Mouse (Mus musculus) naive thymus-derived CD4-positive, alpha-beta T cell, adult 5 months (primary cell): Measurements from ENCODE around the gene BC025920. TPM values are rescaled to one million over a fixed set of nuclear protein-coding genes. Genes with fewer than 3 reads are reported as not detected.

Source experiments
- polyA plus RNA-seq: library from polyadenylated mRNA; unstranded; fragments of 100-300 nt; shearing (Covaris generic); gene quantifications from one replicate; pipeline ENCODE4 v1.2.1, GENCODE M21; 2017

BC025920 gene
- polyA plus RNA-seq: 1.6 TPM

DNA sequence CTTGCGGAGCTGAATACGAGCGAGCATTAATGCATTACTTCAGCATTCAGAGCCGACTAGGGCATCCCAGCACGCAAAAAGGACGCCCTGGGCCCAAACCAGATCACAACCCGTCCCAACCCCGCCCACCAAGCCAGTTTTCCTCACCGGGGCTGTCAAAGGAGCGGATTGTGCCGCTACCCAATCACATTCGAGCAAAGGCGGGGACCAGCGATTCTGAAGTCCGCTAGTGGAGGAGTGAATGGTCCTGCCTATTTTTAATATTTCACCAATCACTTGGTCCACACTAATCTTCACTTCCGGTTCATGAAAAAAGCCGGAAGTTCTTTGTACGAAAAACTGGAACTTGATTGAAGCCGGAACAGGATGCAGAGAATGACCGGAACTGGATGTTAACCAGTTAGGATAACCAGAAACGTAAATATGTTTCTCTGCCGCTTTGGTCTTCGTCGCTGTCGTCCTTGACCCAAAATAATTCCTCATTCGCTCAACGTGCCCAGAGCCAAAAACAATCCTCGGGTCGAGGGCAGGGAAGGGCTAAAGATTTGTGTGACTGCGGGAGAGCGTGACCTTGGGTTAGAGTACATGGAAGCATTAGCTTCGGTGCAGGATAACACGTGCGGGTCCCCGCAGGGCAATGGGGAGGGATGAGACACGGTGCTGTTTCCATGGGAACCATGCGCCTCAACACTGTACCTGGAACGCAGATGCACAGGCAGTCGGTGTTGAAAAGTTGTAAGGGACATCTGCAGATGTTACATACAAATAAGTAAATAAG, at the start of gene BC025920:
Gene BC025920 (plus strand): TSS at position 297 of the 778 bp plus-strand sequence.

DNA sequence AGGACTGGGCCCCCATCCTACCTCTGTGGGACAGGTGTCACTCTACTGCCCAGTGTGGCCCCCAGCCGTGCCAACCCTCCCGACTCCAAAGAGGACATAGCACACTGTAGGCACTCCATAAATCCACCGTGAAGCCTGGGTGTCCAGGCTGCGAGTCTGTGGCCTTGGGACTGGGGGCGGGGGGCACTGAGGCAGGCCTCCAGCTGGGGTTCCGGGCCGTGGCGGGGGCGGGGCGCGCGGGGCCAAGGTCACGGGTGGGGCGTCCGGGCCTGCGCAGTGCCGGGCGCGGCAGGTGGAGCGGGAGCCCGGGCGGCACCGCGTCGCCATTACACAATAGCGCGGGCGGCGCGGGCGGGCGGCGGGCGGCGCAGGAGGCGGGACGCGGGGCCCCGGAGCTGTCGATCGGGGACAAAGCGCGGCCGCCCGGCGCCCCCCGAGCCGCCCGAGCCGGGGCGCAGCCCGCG, 46.9 kb upstream of the BC025920 start, which contains the start of gene Aes:
Gene Aes (plus strand): TSS at position 326 of the 464 bp plus-strand sequence.

DNA sequence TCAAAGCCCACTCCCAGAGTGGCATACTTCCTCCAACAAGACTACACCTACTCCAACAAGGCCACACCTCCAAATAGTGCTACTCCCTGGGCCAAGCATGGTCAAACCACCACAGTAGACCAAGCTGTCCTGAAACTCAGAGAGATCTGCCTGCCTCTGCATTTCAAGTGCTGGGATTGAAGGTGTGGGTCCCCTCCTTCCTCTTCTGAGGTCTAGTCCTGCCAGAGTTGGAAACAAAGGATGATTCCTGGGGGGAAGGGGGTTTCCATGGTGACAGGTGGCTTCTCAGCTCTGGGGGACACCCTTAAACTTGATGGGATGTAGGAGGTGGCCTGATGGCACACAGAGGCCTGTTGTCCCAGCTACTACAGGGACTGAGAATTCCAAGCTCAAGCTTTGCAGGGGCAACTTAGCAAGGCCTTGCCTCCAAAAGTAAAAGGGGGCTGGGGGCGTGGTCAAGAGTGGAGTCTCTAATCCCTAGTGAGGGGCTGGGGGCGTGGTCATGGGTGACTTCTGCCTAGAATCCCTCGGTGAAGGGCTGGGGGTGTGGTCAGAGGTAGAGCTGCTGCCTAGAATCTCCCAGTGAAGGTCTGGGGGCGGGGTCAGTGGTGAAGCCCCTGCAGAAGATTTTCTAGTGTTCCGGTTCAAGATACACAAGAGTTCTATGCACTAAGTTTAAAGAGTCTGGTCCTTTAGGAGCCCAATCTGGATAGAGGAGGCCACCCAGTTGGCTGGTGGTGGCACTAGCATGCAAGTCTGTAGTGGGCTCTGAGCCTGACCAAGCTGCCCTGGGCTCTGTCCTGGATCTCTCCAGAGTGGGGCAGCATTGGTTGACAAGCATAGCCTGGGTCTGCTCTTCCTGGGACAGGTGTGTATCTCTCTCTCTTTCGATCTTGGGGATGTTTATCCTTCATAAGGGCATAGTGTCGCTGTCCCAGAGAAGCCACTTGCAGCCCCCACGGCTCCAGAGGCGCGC, 31.7 kb upstream of the BC025920 start, which contains the start of gene Tle2:
Gene Tle2 (plus strand): TSS at position 481 of the 976 bp plus-strand sequence.

DNA sequence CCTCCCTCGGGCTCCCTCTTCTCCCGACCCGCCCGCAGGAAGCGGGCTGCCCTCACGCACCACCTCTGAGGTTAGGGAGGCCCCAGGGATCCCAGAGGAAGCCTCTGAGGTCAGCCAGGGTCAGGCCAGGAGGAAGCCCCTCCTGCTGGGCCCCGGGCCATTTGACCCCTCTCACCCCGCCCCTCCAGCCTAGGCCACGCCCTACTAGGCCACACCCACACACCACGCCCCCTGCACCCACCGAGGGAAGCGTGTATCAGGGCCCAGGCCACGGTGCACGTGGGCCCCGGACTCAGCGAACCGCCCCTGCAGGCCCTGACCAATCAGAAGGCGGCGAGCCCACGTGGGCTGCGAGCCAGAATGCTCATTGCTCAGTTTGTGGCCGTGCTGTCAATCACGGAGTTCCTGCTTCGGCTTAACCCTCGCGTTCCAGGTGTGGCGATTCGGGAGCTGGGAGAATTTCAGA, 5.3 kb upstream of the BC025920 start, which contains the start of gene Tle6:
Gene Tle6 (minus strand): TSS at position 336 of the 466 bp plus-strand sequence.

DNA sequence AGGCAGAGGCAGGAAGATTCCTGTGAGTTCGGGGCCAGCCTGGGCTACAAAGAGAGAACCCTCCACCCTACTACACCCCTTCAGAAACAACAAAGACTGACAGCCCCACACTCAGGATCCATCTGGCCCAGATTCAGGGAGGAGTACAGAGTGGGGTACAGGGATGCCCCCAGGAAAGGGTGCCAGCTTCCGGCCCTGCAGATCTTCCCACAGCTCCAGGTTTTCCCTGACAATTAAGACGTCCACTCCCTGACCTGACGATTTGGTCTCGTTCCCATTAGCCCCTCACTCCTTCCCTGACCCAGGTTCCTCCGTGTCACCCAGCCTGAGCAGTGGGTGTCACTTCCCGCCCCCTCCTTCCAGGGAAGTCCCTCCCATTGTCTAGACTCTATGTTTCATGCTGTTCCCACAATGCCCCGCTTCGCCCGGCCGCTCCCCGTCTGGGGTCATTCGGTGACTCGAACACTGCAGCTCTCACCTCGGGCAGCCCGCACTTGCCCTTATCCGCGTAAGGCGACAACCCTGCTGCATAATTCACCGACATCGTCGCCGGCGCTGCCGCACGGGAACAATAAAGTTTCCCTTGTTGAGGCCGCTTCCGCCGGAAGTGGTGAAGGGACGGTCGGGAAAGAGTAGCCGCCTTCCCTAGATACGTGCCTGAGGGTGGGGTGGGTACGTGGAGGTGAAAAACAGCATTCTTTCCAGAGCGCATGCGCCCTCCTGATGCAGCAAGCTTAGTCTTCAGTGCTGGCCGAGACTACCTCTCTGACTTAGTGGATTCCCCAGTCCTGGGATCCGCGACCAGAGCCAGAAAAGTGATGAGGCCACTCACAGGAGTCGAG, 21.1 kb downstream of the BC025920 start, which contains the start of gene Sirt6:
Gene Sirt6 (minus strand): TSS at position 804 of the 842 bp plus-strand sequence.

DNA sequence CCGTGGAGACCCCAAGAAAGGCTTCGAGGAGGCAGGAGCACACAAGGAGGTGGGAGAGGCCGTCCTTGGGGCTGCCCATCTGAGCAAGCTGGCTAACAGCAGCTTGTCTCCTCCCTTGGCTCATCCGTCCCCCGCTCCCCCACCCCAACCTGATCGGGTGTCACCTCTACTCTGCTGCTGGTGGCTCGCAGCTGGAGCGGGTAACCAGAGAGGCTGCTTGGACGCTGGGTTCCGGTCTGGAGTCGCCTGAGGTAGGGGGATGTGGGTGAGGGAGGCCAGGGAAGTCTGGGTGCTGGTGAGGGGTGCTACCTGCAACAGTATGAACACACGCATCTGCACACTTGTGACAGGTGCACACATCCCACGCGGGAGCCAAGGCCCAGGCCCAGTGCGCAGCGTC, 22.3 kb downstream of the BC025920 start, which contains the start of gene Ankrd24:
Gene Ankrd24 (plus strand): TSS at position 151 of the 400 bp plus-strand sequence.

DNA sequence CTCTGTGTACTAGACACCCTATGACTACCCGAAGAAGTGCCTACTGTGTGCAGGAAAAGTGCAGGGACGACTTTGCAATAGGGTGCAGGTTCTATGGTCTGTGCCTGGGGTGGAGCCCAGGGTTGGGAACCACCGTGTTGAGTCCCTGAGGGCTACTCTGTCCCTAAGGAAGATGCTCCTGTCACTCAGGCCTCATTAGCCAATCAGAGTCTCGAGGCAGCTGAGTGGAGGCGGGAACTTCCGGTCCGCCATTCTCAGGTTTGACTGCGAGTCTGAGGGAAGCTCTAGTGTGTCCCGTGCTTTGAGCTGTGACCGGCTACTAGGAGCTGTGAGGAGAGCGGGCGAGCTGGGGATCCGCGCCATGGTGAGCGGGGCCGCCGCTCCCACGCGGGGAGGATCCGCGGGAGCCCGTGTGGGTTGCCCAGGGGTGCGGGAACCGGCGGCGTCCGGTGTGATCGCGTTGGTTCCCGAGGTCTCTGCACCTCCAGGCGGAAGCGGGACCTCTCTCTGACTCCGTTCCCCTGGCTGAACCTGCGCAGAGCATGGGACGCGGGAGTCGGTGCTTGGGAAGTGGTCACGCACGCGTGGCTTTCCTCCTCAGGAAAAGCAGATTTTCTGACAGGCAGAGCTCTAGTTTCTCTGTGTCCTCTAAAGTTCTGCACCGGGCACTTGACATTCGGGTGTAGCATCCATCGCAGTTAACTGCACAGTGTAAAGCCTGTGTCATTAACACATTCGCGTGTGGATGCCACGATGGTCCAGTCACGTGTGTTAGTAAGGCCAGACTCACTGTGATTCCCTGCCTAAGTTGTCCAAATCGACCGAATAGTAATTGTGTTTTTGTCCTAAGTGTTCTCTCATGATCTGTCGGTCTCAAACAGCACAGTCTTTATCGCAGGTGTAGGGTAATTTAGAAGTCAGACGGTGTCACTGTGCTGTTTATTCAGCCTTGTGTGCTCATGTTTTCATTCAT, 43.0 kb downstream of the BC025920 start, which contains the start of gene Gm10778:
Gene Gm10778 (plus strand): TSS at position 257 of the 973 bp plus-strand sequence.

Other genes starting within 250 kb of the BC025920 start
- 4.4 TPM for gene Mfsd12, start 248.8 kb upstream of the BC025920 start, polyA plus RNA-seq
- 0.62 TPM for gene 4930404N11Rik, start 240.5 kb upstream of the BC025920 start, polyA plus RNA-seq
- 40.3 TPM for gene Fzr1, start 227.8 kb upstream of the BC025920 start, polyA plus RNA-seq
- 50.0 TPM for gene Dohh, start 221.8 kb upstream of the BC025920 start, polyA plus RNA-seq
- 2.8 TPM for gene Gm48551, start 221.8 kb upstream of the BC025920 start, polyA plus RNA-seq
- gene Gm48552, start 217.3 kb upstream of the BC025920 start, polyA plus RNA-seq: 0.90 TPM
- 1.7 TPM for gene Smim24, start 213.2 kb upstream of the BC025920 start, polyA plus RNA-seq
- 16.5 TPM for gene Nfic, start 150.6 kb upstream of the BC025920 start, polyA plus RNA-seq
- gene Celf5, start 123.6 kb upstream of the BC025920 start, polyA plus RNA-seq: not detected
- gene Ncln, start 109.9 kb upstream of the BC025920 start, polyA plus RNA-seq: 154 TPM
- 94.7 TPM for gene S1pr4, start 106.1 kb upstream of the BC025920 start, polyA plus RNA-seq
- gene Gna15, start 82.0 kb upstream of the BC025920 start, polyA plus RNA-seq: 3.3 TPM
- gene Gna11, start 61.1 kb upstream of the BC025920 start, polyA plus RNA-seq: 9.7 TPM
- 989 TPM for gene Aes, start 46.8 kb upstream of the BC025920 start, polyA plus RNA-seq
- gene Tle2, start 31.7 kb upstream of the BC025920 start, polyA plus RNA-seq: 0.93 TPM
- 2.5 TPM for gene Tle6, start 5.2 kb upstream of the BC025920 start, polyA plus RNA-seq
- gene Sirt6, start 21.5 kb downstream of the BC025920 start, polyA plus RNA-seq: 10.4 TPM
- 2.6 TPM for gene Ankrd24, start 22.3 kb downstream of the BC025920 start, polyA plus RNA-seq
- gene Gm10778, start 42.8 kb downstream of the BC025920 start, polyA plus RNA-seq: 2.4 TPM
- 15.6 TPM for gene Zfp433, start 98.6 kb downstream of the BC025920 start, polyA plus RNA-seq
- gene Gm3055, start 164.9 kb downstream of the BC025920 start, polyA plus RNA-seq: 7.0 TPM
- 3.2 TPM for gene Gm4767, start 205.9 kb downstream of the BC025920 start, polyA plus RNA-seq